Mouse (Mus musculus): Measurements from ENCODE around the gene Ylpm1. TPM values are rescaled to one million over a fixed set of nuclear protein-coding genes. Genes with fewer than 3 reads are reported as not detected.

Ylpm1 gene
- polyA plus RNA-seq, 1 experiment from 2014 or later, result 43.7 TPM

- no peaks in the 10 kb centered on the region for H3K27me3 ChIP-seq
- peak within 1 kb of the TSS; percentile 60; the same call in 1 of the 2 replicates for H3K27ac ChIP-seq (replicated peaks)
- peak within 1 kb of the TSS; percentile 83 for H3K9ac ChIP-seq (replicated peaks)
- WGBS, result under 1% methylated on average over 42 of the region's 42 CpGs
- no peaks in the 10 kb centered on the region for H3K9me3 ChIP-seq
- peak; percentile 41; the same call in 1 of the 2 replicates for ATAC-seq (ENCODE audit: low FRiP score, low read depth)
- peak within 1 kb of the TSS; percentile 90 for H3K4me2 ChIP-seq (replicated peaks)
- peaks cover 19% of the 10 kb centered on the region for H3K4me1 ChIP-seq
- H3K4me3 ChIP-seq, result peak within 1 kb of the TSS; percentile 81
- peaks cover 24% of the 10 kb centered on the region for H3K36me3 ChIP-seq
Measured at GRCm38 (mm10) chr12:84970428-84971096, 25.6 kb upstream of the Ylpm1 start, which contains the start of the genes Fcf1 and Arel1. Gene Fcf1, plus strand, starts transcription at chr12:84970897. Gene Arel1, minus strand, starts transcription at chr12:84970900.

GRCm38 (mm10) chr12:84979264-84979862 lies 16.8 kb upstream of the Ylpm1 start:
- Histone ChIP-seq H3K9me3 (no peaks in the 10 kb centered on the region), H3K4me3 (no peak overlapping the region), H3K27me3 (no peaks in the 10 kb centered on the region), H3K27ac (replicated peaks) (no peak overlapping the region), H3K4me1 (no peaks in the 10 kb centered on the region), H3K36me3 (peaks cover 81% of the 10 kb centered on the region), H3K9ac (replicated peaks) (no peak overlapping the region), H3K4me2 (replicated peaks) (no peak overlapping the region)
- no peak for ATAC-seq (ENCODE audit: low FRiP score, low read depth)
- 89% methylated on average over 2 of the region's 2 CpGs for WGBS

- Histone ChIP-seq H3K27ac (replicated peaks) (no peak overlapping the region), H3K4me1 (no peaks in the 10 kb centered on the region), H3K9ac (replicated peaks) (no peak overlapping the region), H3K4me3 (no peak overlapping the region), H3K4me2 (replicated peaks) (no peak overlapping the region), H3K9me3 (no peaks in the 10 kb centered on the region), H3K27me3 (peaks cover 3% of the 10 kb centered on the region; the same call in 1 of the 2 replicates), H3K36me3 (peaks cover 5% of the 10 kb centered on the region; the same call in 1 of the 2 replicates)
- ATAC-seq (ENCODE audit: low FRiP score, low read depth), result no peak
- 72% methylated on average over 4 of the region's 4 CpGs for WGBS
Measured at GRCm38 (mm10) chr12:84989456-84989855, 6.7 kb upstream of the Ylpm1 start.

- WGBS, result 93% methylated on average over 9 of the region's 9 CpGs
- H3K27ac ChIP-seq (replicated peaks), result no peak overlapping the region
- H3K9me3 ChIP-seq, result no peaks in the 10 kb centered on the region
- H3K4me2 ChIP-seq (replicated peaks), result peak overlapping the region; percentile 97
- no peaks in the 10 kb centered on the region for H3K27me3 ChIP-seq
- H3K36me3 ChIP-seq, result no peaks in the 10 kb centered on the region
- H3K4me3 ChIP-seq, result peak overlapping the region; percentile 87
- ATAC-seq (ENCODE audit: low FRiP score, low read depth), result no peak
- no peak overlapping the region; the same call in 1 of the 2 replicates for H3K9ac ChIP-seq (replicated peaks)
- H3K4me1 ChIP-seq, result peaks cover 22% of the 10 kb centered on the region
Measured at GRCm38 (mm10) chr12:84995112-84995761, 884 bp upstream of the Ylpm1 start.

GRCm38 (mm10) chr12:84996501-84997398 lies 629 bp downstream of the Ylpm1 start:
- Histone ChIP-seq H3K9ac (replicated peaks) (peak overlapping the region; percentile 94), H3K27me3 (no peaks in the 10 kb centered on the region), H3K4me2 (replicated peaks) (peak overlapping the region; percentile 97), H3K27ac (replicated peaks) (peak overlapping the region; percentile 83), H3K4me1 (peaks cover 22% of the 10 kb centered on the region), H3K4me3 (peak overlapping the region; percentile 87), H3K36me3 (no peaks in the 10 kb centered on the region), H3K9me3 (no peaks in the 10 kb centered on the region)
- under 1% methylated on average over 43 of the region's 44 CpGs for WGBS
- peak; percentile 78 for ATAC-seq (ENCODE audit: low FRiP score, low read depth)

GRCm38 (mm10) chr12:84999053-84999452 lies 2.9 kb downstream of the Ylpm1 start:
- peak overlapping the region; percentile 87 for H3K4me3 ChIP-seq
- H3K4me1 ChIP-seq, result peaks cover 22% of the 10 kb centered on the region
- peak overlapping the region; percentile 97 for H3K4me2 ChIP-seq (replicated peaks)
- H3K27me3 ChIP-seq, result no peaks in the 10 kb centered on the region
- no peak for ATAC-seq (ENCODE audit: low FRiP score, low read depth)
- no peaks in the 10 kb centered on the region for H3K9me3 ChIP-seq
- H3K27ac ChIP-seq (replicated peaks), result no peak overlapping the region
- 0 out of 2 replicates have a peak, but pooled peaks cover 6% of the 10 kb centered on the region for H3K36me3 ChIP-seq
- peak overlapping the region; percentile 15; the same call in 1 of the 2 replicates for H3K9ac ChIP-seq (replicated peaks)

- H3K27me3 ChIP-seq, result no peaks in the 10 kb centered on the region
- 96% methylated on average over 1 of the region's 1 CpGs for WGBS
- no peak overlapping the region for H3K27ac ChIP-seq (replicated peaks)
- no peak overlapping the region for H3K4me2 ChIP-seq (replicated peaks)
- no peak for ATAC-seq (ENCODE audit: low FRiP score, low read depth)
- no peaks in the 10 kb centered on the region for H3K4me1 ChIP-seq
- no peak overlapping the region for H3K4me3 ChIP-seq
- H3K36me3 ChIP-seq, result peaks cover 12% of the 10 kb centered on the region
- H3K9me3 ChIP-seq, result no peaks in the 10 kb centered on the region
- no peak overlapping the region for H3K9ac ChIP-seq (replicated peaks)
Measured at GRCm38 (mm10) chr12:85006206-85006605, 10.1 kb downstream of the Ylpm1 start.

- no peaks in the 10 kb centered on the region for H3K27me3 ChIP-seq
Measured at GRCm38 (mm10) chr12:85007021-85007420, 10.9 kb downstream of the Ylpm1 start.

GRCm38 (mm10) chr12:85009776-85010175 lies 13.7 kb downstream of the Ylpm1 start:
- H3K36me3 ChIP-seq, result peaks cover 33% of the 10 kb centered on the region
- WGBS, result 96% methylated on average over 1 of the region's 1 CpGs

More at GRCm38 (mm10) chr12:85007021-85007420, 10.9 kb downstream of the Ylpm1 start:
- Histone ChIP-seq H3K9ac (replicated peaks) (no peak overlapping the region), H3K4me3 (no peak overlapping the region), H3K4me2 (replicated peaks) (no peak overlapping the region), H3K4me1 (no peaks in the 10 kb centered on the region), H3K27ac (replicated peaks) (no peak overlapping the region), H3K9me3 (no peaks in the 10 kb centered on the region), H3K36me3 (peaks cover 18% of the 10 kb centered on the region)
- ATAC-seq (ENCODE audit: low FRiP score, low read depth), result no peak

GRCm38 (mm10) chr12:85010541-85010940 lies 14.4 kb downstream of the Ylpm1 start:
- Histone ChIP-seq H3K4me1 (no peaks in the 10 kb centered on the region), H3K4me2 (replicated peaks) (no peak overlapping the region), H3K36me3 (peaks cover 35% of the 10 kb centered on the region), H3K9ac (replicated peaks) (no peak overlapping the region), H3K4me3 (no peak overlapping the region), H3K27me3 (no peaks in the 10 kb centered on the region), H3K27ac (replicated peaks) (no peak overlapping the region), H3K9me3 (no peaks in the 10 kb centered on the region)
- 90% methylated on average over 2 of the region's 2 CpGs for WGBS
- no peak for ATAC-seq (ENCODE audit: low FRiP score, low read depth)

More at GRCm38 (mm10) chr12:85009776-85010175, 13.7 kb downstream of the Ylpm1 start:
- Histone ChIP-seq H3K4me3 (no peak overlapping the region), H3K27me3 (no peaks in the 10 kb centered on the region), H3K27ac (replicated peaks) (no peak overlapping the region), H3K9ac (replicated peaks) (no peak overlapping the region), H3K4me1 (no peaks in the 10 kb centered on the region), H3K9me3 (no peaks in the 10 kb centered on the region), H3K4me2 (replicated peaks) (no peak overlapping the region)
- no peak for ATAC-seq (ENCODE audit: low FRiP score, low read depth)

GRCm38 (mm10) chr12:85012185-85012584 lies 16.1 kb downstream of the Ylpm1 start:
- Histone ChIP-seq H3K36me3 (peaks cover 46% of the 10 kb centered on the region), H3K4me1 (no peaks in the 10 kb centered on the region), H3K9me3 (no peaks in the 10 kb centered on the region), H3K9ac (replicated peaks) (no peak overlapping the region), H3K27ac (replicated peaks) (no peak overlapping the region), H3K4me2 (replicated peaks) (no peak overlapping the region), H3K4me3 (no peak overlapping the region), H3K27me3 (no peaks in the 10 kb centered on the region)
- ATAC-seq (ENCODE audit: low FRiP score, low read depth), result no peak
- WGBS, result 97% methylated on average over 2 of the region's 2 CpGs
